Mouse (Mus musculus) MEL (cell line): ENCODE results near the gene Fam229b.

Experiments
- CTCF ChIP-seq, 3 experiments: IDR thresholded peaks in 2 of 3; conservative IDR thresholded peaks in 1 of 3; 2 replicates each; pipeline ENCODE4 v1.5.1; 2011 to 2012; ENCODE audit warnings: low read length in 3 of 3, low read depth in 2 of 3, mild to moderate bottlenecking in 2 of 3, improper control_type of control experiment in 1 of 3, inconsistent platforms in 1 of 3, mixed read lengths in 1 of 3, moderate library complexity in 1 of 3; ENCODE audit not compliant: control insufficient read depth in 1 of 3, insufficient read depth in 1 of 3, poor library complexity in 1 of 3, severe bottlenecking in 1 of 3
- MYB ChIP-seq: IDR thresholded peaks from 2 replicates; pipeline ENCODE4 v1.6.1; 2011; ENCODE audit warnings: mild to moderate bottlenecking, low read depth, low read length, improper control_type of control experiment
- POLR2A ChIP-seq, 2 experiments: IDR thresholded peaks; 2 replicates each; pipeline ENCODE4 v1.6.1; 2011 to 2012; ENCODE audit warnings: low read length in 2 of 2, mild to moderate bottlenecking in 2 of 2, control low read depth in 1 of 2, improper control_type of control experiment in 1 of 2, low read depth in 1 of 2, moderate library complexity in 1 of 2; ENCODE audit not compliant: control insufficient read depth in 1 of 2, insufficient read depth in 1 of 2, poor library complexity in 1 of 2
- USF1 ChIP-seq: IDR thresholded peaks from 2 replicates; pipeline ENCODE4 v1.6.1; 2014; ENCODE audit warnings: low read depth, mild to moderate bottlenecking, inconsistent platforms, low read length, improper control_type of control experiment, moderate library complexity

GRCm38 (mm10) chr10:39171134-39171533 is 37.4 kb upstream of the Fam229b start:
- TF ChIP-seq CTCF (IDR thresholded peaks at IDR 0.05 in 2 of 3, conservative IDR thresholded peaks at IDR 0.05 in 1 of 3; ENCODE audit: control insufficient read depth in 1 of 3, insufficient read depth in 1 of 3, low read depth in 2 of 3, low read length in 3 of 3, poor library complexity in 1 of 3, severe bottlenecking in 1 of 3) (peak; percentile 53 to 84 (median 73); a peak in 5 of 6 replicates), USF1 (no peak), MYB (no peak), POLR2A (IDR thresholded peaks at IDR 0.05; ENCODE audit: control insufficient read depth in 1 of 2, insufficient read depth in 1 of 2, low read depth in 1 of 2, low read length in 2 of 2, poor library complexity in 1 of 2) (no peak)
